Mouse (Mus musculus) embryonic facial prominence, embryonic 10.5 days (tissue): ENCODE data around the gene Myo9a. TPM values are rescaled to one million over a fixed set of nuclear protein-coding genes. Genes with fewer than 3 reads are reported as not detected.
"Not testable (repeated sequence)": the region's sequence is repeated elsewhere in the genome, so short reads cannot be mapped to it uniquely, and the experiment has no call there.

Source experiments
- DNase-seq: peaks from one replicate; pipeline ENCODE4 v3.0.0-alpha.2; 2017; ENCODE audit warnings: low spot score
- H3K27ac ChIP-seq: fragments of 300-500 bp; sonication (generic); replicated peaks from 2 replicates; pipeline ENCODE4 v1.5.1; 2016; ENCODE audit warnings: mild to moderate bottlenecking
- H3K27me3 ChIP-seq: fragments of 300-500 bp; sonication (generic); replicated peaks from 2 replicates; pipeline ENCODE4 v1.6.1; 2016; ENCODE audit warnings: low read depth, mild to moderate bottlenecking; ENCODE audit not compliant: poor library complexity, severe bottlenecking
- H3K36me3 ChIP-seq: fragments of 300-500 bp; sonication (generic); replicated peaks from 2 replicates; pipeline ENCODE4 v1.6.1; 2016; ENCODE audit warnings: mild to moderate bottlenecking, moderate library complexity
- H3K4me1 ChIP-seq: fragments of 300-500 bp; sonication (generic); 2 replicates; pipeline ENCODE4 v1.6.1; 2016
- H3K4me3 ChIP-seq: fragments of 300-500 bp; sonication (generic); 2 replicates; pipeline ENCODE4 v1.5.1; 2016; ENCODE audit warnings: mild to moderate bottlenecking, moderate library complexity
- H3K9me3 ChIP-seq: fragments of 300-500 bp; sonication (generic); 2 replicates; pipeline ENCODE4 v1.6.1; 2016; ENCODE audit warnings: mild to moderate bottlenecking
- WGBS: fragments of 180-500 bp; shearing (Covaris S2); methylation state at CpG from one replicate; pipeline ENCODE4 v1.1.7; 2016; 5-methylcytosine and 5-hydroxymethylcytosine counted together
- polyA plus RNA-seq: library from polyadenylated mRNA; unstranded; fragments of >200 nt; fragmentation: Nextera tagmentation; extraction: Ambion mirVana; gene quantifications from 2 replicates; pipeline ENCODE4 v1.2.1, GENCODE M21; 2016

The Myo9a gene
- polyA plus RNA-seq, 1 experiment from 2014 or later = 10.1 TPM

DNA sequence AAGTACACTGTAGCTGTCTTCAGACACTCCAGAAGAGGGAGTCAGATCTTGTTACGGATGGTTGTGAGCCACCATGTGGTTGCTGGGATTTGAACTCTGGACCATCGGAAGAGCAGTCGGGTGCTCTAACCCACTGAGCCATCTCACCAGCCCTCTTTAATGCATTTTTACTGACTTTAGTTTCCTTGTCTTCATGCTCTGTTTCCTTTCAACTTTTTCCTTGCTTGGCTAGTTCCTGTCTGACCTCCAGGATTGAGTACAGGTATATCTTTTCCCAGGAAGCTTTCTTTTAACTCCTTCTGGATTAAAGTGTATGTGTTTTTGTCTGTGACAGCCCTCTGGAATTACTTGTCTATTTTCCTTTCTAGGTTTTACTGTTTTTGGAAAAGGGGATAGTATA, 6.3 kb downstream of the Myo9a start:
- H3K9me3 ChIP-seq, H3K36me3 ChIP-seq, H3K27me3 ChIP-seq, H3K27ac ChIP-seq, DNase-seq, H3K4me1 ChIP-seq, H3K4me3 ChIP-seq: not testable (repeated sequence)
- WGBS = 94% methylated on average over 3 of the region's 3 CpGs

DNA sequence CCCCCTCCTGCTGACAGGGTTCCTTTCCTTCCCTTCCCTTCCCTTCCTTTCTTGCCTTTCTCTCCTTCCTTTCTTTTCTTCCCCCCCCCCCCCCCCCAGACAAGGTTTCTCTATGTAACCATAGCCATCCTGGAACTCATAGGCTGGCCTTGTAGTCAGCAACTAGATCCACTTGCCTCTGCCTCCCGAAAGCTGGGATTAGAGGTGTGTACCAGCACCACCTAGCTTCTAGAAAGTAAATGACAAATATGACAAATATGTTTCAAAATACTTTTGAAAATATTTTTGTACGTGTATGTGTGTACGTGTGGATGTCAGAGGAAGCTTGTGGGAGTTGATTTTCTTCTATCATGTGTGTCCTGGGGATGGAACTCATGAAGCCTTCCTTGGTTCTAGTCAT, 9.8 kb downstream of the Myo9a start:
- H3K4me3 ChIP-seq = no peak overlapping the region
- no peak for DNase-seq
- no peaks in the 10 kb centered on the region for H3K27me3 ChIP-seq
- H3K36me3 ChIP-seq = no peaks in the 10 kb centered on the region
- no peaks in the 10 kb centered on the region for H3K9me3 ChIP-seq
- H3K4me1 ChIP-seq = no peaks in the 10 kb centered on the region
- WGBS = 81% methylated on average over 3 of the region's 3 CpGs
- no peak overlapping the region for H3K27ac ChIP-seq

DNA sequence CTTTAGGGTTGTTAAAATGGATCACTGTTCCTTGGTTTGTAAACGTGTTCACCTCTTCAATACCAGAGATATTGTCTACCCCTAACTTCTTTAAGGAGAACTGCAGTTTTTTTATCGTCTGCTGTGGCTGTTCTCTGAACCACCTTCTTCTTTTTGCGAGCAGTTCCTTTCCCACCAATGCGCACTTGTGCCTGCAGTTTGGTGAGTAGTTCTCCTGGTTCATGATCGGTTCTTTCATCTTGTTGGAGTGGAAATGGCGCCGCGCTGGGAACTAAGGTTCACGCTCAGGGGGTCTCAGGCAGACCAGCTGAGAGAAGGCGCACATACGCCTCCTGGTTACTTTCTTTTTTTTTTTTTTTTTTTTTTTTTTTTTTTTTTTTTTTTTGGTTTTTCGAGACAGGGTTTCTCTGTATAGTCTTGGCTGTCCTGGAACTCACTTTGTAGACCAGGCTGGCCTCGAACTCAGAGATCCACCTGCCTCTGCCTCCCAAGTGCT, 16.3 kb downstream of the Myo9a start:
- not testable (repeated sequence) for H3K4me1 ChIP-seq, H3K36me3 ChIP-seq, H3K4me3 ChIP-seq, H3K27ac ChIP-seq, H3K27me3 ChIP-seq, H3K9me3 ChIP-seq, DNase-seq
- 93% methylated on average over 12 of the region's 13 CpGs for WGBS

DNA sequence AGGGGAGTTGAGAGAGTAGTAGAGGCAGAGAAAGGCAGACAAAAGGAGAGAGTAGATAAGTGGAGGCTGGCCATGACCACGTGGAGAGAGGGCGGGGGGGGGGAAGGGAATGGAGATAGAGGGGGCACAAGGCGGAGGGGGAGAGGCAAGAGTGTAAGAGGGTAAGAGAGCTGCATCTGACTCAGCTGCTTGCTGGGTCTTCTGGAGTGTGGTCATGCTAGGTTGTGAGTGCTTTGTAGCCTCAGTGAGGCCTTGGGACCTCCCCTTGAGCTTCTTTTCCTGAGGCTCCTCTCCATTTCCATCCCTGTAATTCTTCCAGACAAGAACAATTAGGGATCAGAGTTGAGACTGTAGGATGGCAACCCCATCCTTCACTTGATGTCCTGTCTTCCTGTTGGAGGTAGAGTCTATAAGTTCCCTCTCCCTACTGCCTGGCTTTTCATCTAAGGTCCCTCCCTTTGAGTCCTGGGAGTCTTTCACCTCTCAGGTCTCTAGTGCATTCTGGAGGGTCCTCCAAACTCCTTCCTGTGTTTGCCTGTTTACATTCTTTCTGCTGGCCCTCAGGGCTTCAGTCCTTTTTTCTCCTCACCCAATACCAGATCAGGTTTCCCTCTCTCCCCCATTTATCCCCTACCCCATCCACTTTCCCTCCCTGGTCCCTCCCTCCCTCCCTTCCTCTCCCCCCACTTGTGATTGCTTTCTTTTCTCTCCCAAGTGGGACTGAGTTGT, 55.5 kb downstream of the Myo9a start:
- not testable (repeated sequence) for DNase-seq, H3K27me3 ChIP-seq, H3K4me3 ChIP-seq, H3K9me3 ChIP-seq, H3K27ac ChIP-seq, H3K4me1 ChIP-seq
- H3K36me3 ChIP-seq = peaks cover 38% of the 10 kb centered on the region
- 77% methylated on average over 3 of the region's 3 CpGs for WGBS

DNA sequence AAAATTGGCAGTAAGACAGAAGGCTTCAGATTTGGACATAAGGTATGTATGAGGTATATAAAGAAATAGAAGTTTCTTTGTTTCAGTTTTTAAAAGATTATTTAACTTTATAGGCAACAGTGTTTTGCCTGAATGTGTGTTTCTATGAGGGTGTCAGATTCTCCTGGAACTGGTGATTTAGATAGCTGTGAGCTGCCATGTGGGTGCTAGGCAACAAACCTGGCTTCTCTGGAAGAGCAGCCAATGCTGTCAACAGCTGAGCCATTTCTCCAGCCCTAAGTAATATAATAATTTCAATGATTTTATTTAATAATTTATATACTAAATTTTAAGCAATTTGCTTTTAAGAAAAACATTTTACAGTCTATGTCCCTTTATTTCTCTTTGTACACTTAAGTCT, 133.9 kb downstream of the Myo9a start:
- Histone ChIP-seq H3K27me3 (no peaks in the 10 kb centered on the region), H3K4me1 (no peaks in the 10 kb centered on the region), H3K27ac (no peak overlapping the region), H3K9me3 (no peaks in the 10 kb centered on the region), H3K4me3 (no peak overlapping the region), H3K36me3 (peaks cover 10% of the 10 kb centered on the region)
- no peak for DNase-seq

DNA sequence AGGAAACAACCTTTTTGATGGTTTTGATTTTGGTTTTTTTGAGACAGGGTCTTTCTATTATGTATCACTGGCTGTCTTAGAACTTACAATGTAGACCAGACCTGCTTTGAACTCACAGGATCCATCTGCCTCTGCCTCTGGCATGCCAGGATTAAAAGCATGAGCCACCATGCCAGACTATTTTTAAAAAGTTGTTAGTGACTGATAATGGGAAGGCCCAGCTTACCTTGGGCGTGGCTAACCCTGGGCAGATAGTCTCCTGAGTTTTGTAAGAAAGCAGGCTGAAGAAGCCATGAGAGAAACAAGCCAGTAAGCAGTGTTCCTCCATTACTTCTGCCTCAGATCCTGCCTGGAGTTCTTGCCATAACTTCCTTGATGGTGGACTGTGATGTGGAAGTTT, 152.7 kb downstream of the Myo9a start:
- 86% methylated on average over 1 of the region's 1 CpGs for WGBS
- H3K4me3 ChIP-seq = no peak overlapping the region
- no peaks in the 10 kb centered on the region for H3K4me1 ChIP-seq
- no peaks in the 10 kb centered on the region for H3K27me3 ChIP-seq
- H3K9me3 ChIP-seq = no peaks in the 10 kb centered on the region
- DNase-seq = no peak
- H3K27ac ChIP-seq = no peak overlapping the region
- peaks cover 16% of the 10 kb centered on the region for H3K36me3 ChIP-seq

DNA sequence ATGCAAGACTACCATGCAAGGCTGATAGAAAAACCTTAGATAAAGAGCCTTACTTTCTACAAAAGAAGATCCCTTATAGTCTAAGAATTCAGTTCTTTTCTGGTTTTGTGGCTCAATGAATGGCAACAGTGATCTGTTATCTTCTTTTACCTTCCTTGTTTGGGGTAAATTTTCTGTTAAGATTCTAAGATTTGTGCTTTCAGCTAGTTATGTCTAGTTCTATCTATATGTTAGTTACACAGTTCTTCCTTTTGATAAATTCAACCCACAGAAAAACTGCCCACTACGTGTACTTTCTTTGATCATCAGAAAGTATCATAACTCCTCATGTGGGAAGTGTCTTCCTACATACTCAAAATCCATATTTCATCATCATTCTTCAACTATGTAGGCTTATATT, 164.1 kb downstream of the Myo9a start:
- DNase-seq = no peak
- Histone ChIP-seq H3K27ac (no peak overlapping the region), H3K9me3 (no peaks in the 10 kb centered on the region), H3K27me3 (no peaks in the 10 kb centered on the region), H3K4me1 (no peaks in the 10 kb centered on the region), H3K36me3 (peaks cover 14% of the 10 kb centered on the region), H3K4me3 (no peak overlapping the region)
- 96% methylated on average over 1 of the region's 1 CpGs for WGBS

DNA sequence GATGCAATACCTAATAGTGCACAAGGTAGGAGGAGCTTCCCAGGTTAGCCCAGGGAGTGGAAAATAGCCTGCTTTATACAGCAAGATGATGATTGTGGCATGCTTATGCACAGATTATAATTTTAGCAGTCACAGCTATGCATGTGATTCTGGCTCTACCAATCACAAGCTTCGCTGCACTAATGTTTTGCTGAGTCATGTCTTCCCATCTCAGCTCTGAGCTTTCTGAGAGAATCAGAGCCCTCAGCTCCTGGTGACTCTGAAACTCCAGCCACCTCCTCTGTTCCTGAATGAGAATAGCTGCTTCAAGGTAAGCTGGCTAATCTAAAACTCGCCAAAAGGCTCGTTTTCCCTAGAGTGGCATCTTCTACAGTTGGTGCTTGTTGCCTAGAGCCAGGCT, 179.6 kb downstream of the Myo9a start:
- H3K9me3 ChIP-seq = peaks cover 6% of the 10 kb centered on the region; the same call in 1 of the 2 replicates
- DNase-seq = no peak
- 80% methylated on average over 3 of the region's 3 CpGs for WGBS
- H3K27me3 ChIP-seq = no peaks in the 10 kb centered on the region
- H3K27ac ChIP-seq = no peak overlapping the region
- H3K36me3 ChIP-seq = peaks cover 11% of the 10 kb centered on the region
- H3K4me3 ChIP-seq = no peak overlapping the region
- H3K4me1 ChIP-seq = no peaks in the 10 kb centered on the region

DNA sequence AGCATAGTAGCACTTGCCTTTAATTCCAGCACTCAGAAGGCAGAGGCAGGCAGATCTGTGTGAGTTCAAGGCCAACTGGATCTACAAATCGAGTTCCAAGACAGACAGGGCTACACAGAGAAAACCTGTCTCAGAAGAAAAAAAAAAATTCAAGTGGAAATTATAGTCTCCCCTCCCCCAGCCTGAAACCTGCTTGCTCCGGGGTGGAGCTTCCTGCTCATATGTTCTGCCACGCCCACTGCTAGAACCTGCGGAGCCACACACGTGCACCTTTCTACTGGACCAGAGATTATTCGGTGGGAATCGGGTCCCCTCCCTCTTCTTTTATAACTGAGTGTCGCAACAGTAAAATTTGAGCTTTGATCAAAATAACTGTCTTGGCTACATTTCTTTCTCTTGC, 185.2 kb downstream of the Myo9a start:
- 84% methylated on average over 8 of the region's 8 CpGs for WGBS
- H3K27ac ChIP-seq, H3K4me3 ChIP-seq, H3K9me3 ChIP-seq, DNase-seq, H3K4me1 ChIP-seq, H3K36me3 ChIP-seq, H3K27me3 ChIP-seq: not testable (repeated sequence)

DNA sequence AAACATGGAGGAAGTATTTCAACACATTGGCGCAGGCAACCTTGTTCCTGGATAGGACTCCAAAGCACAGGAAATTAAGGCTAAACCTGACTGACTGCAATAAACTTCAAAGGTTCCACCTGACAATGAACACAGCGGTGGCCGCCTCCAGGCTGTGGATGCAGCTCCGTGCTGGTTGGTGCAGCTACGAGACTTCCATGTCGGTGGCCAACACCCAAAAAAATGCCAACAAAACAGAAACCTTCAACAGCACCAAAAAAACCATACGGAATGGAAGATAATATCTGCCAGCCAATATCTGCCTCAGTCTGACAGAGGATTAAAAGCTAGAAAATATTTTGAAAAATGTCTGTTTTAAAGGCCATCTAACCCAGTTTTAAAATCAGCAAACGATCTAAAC, 187.8 kb downstream of the Myo9a start:
- no peaks in the 10 kb centered on the region for H3K36me3 ChIP-seq
- WGBS = 86% methylated on average over 8 of the region's 8 CpGs
- H3K9me3 ChIP-seq = no peaks in the 10 kb centered on the region
- H3K27ac ChIP-seq = no peak overlapping the region
- no peak overlapping the region for H3K4me3 ChIP-seq
- no peak for DNase-seq
- no peaks in the 10 kb centered on the region for H3K27me3 ChIP-seq
- H3K4me1 ChIP-seq = peaks cover 11% of the 10 kb centered on the region

DNA sequence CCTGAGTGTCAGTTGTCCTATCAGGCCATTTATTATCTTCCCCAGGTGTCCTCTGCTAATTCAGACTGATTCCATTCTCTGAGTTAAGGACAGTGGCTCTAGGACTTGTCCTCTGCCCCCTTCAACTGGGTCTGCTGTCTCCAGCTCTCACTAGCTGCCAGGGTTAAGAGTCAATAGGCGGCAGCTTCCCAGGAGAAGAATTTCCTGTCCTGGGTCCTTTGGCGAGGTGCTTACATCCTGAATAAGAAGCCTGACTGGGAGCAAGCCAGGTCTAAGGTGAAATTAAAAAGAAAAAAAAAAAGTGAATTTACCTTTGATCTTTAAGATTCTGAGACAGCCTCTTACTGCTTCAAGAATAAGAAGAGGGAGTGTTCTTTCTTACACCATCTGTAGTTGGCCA, 189.0 kb downstream of the Myo9a start:
- Histone ChIP-seq H3K4me3 (no peak overlapping the region), H3K4me1 (peaks cover 14% of the 10 kb centered on the region), H3K9me3 (no peaks in the 10 kb centered on the region), H3K27me3 (no peaks in the 10 kb centered on the region), H3K27ac (no peak overlapping the region), H3K36me3 (no peaks in the 10 kb centered on the region)
- DNase-seq = no peak
- 57% methylated on average over 2 of the region's 2 CpGs for WGBS

DNA sequence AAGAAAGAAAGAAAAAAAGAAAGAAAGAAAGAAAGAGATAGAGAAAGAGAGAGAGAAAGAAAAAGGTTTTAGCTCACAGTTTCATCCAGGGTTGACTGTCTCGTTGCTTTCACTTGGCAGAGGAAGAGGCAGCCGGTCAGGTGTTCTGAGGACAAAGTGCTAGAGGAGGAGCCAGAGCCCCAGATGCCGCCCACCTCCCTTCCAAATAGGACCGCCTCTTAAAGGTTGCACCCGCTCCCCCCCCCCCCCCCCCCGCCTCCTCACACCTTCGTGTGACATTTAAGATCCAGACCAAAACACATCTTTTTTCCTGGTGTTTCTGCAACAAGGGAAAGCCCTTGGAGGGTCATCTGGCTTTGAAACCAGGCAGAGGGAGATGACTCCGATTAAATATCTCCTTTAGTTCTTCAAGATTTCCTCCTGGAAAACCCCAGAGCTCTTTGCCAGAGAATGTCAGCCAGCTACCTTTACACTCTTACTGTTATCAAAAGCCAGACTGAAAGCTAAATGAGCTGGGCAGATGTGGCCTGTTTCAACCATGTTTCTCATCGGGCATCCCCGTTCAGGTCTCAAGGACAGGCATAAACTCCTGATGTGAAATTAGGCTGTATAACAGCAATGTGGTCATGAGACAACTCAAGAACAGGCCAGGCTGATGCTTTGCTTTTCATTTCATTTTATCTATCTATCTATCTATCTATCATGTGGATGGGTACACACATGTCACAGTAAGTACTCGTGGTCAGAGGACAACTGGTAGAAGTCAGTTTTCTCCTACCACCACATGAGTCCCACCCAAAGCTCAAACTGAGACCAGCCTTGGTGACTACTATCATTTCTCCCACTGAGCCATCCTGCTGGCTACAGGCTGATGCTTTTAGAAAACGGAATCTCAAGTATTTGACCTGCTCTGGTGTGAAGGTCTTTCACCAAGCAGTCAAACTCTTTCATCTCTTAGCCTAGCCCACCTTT, 190.5 kb downstream of the Myo9a start:
- no peak overlapping the region for H3K4me3 ChIP-seq
- DNase-seq = no peak
- H3K27ac ChIP-seq = no peak overlapping the region
- WGBS = 72% methylated on average over 12 of the region's 12 CpGs
- no peaks in the 10 kb centered on the region for H3K9me3 ChIP-seq
- H3K27me3 ChIP-seq = no peaks in the 10 kb centered on the region
- H3K4me1 ChIP-seq = peaks cover 14% of the 10 kb centered on the region
- no peaks in the 10 kb centered on the region for H3K36me3 ChIP-seq

DNA sequence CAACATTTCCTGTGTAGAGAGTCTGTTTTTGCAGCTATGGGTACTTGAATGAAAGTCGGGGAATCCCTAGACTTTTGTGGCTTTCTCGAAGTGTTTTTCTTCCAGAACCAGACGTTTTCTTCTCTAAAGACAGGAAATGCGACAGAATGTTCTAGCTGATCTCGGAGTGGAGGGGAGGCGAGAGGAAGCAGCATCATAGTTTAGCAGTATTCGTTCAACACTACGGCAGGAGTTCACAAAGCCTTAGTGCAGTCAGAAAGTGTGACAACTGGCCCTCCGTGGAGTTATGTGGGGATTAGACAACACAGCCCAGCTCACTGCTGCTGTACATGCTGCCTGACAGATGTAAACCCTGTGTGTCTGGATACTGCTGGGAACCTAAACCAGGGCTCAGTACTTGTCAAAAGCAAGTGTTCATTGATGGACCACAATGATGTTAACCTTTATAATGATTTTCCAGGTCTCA, 191.2 kb downstream of the Myo9a start:
- Histone ChIP-seq H3K4me1 (peaks cover 14% of the 10 kb centered on the region), H3K27ac (no peak overlapping the region), H3K9me3 (no peaks in the 10 kb centered on the region), H3K4me3 (no peak overlapping the region), H3K27me3 (no peaks in the 10 kb centered on the region), H3K36me3 (no peaks in the 10 kb centered on the region)
- WGBS = 73% methylated on average over 9 of the region's 9 CpGs
- no peak for DNase-seq
